Mouse (Mus musculus) right cerebral cortex, postnatal 14 days (tissue): ENCODE results near the gene Gm10031.

Experiments used
- DNase-seq: peaks from one replicate; pipeline ENCODE4 v3.0.0; 2022

Gene Gm10031

GRCm38 (mm10) chr1:156543999-156544398, 20.2 kb downstream of the Gm10031 start:
- DNase-seq, result no peak

DNA sequence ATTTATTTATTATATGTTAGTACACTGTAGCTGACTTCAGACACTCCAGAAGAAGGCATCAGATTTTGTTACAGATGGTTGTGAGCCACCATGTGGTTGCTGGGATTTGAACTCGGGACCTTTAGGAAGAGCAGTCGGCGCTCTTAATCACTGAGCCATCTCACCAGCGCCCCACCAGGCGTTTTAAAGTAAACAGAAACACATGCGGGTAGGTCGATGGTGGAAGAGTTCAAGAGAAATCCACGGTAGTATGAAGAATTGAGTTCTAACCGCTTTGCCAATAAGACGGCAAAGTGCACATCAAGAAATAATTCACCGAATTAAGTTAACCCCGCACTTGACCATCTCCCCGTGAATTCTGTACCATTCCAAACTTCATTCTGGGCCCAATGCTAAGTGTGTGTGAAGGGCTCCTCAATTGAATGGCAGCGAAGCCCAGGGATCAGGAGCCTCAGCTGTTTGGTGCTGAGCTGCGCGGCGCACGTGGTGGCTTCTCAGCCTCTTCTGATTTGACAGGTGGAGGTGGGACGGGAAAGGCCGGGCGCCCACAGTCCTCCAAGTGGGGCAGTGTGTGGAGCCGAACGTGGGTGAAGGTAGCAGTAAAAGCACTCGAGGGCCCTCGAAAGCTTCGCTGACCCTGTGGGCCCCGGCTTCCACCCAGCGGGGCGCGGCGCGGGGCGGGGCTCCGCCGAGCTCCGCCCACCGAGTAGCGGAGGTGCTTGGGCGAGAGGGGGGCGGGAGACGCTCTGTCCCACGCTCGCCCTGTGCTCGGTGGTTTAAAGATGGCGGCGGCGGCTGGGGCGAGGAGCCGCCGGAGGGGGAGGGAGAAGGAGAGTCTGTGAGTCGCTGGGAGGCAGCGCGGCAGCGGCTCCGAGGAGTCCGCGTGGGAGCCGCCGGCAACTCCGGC, 34.5 kb downstream of the Gm10031 start, which contains the start of gene Abl2:
Gene Abl2, plus strand, starts transcription at position 763 of the 907 bp plus-strand sequence.
- DNase-seq, result peak; percentile 86

DNA sequence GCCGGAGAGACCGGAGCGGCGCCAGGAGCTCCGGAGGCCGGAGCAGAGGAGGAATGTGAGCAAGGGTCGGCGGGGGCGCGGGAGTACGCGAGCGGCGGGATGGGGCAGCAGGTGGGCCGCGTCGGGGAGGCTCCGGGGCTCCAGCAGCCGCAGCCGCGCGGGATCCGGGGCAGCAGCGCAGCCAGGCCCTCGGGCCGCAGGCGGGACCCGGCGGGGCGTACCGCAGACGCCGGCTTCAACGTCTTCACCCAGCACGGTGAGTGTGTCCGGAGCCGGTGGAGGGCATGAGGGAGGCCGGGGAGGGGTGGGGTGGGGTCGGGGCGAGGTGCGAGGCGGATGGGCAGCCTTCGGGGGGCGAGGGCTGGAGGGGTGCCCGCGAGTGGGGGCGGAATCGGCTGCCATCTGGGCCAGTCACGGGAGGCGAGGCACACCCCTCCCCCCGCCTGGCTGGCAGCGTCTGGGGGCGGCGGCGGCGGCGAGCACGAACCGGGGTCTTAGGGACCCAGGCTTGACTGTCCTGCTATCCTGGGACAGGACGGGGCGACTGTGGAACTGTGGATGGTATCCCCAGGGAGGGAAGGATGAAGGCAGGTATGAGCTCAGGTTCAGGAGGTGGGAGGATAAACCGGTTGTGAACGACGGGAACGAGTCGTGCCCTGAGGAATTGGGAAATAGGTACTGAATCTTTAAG, 35.3 kb downstream of the Gm10031 start:
- peak; percentile 79 for DNase-seq

GRCm38 (mm10) chr1:156559641-156560020, 35.8 kb downstream of the Gm10031 start:
- no peak for DNase-seq

DNA sequence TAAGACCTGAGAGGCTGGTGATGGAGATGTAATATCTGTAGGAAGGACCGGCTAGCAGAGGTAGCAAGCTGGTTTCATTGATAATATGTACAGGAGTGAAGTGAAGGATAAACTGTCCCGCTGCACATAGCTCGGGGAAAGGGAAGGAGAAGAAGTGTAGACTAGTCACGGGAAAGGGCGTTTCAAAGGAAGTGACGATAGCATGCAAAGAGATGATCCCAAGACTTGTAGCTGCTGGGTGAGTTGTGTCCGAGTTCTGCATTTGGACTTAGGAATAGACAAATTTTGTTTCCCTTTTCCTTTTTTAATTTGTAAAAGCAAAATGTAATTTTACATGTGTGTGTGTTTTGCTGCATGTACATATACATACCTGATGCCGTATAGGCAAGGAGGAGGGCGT, 36.7 kb downstream of the Gm10031 start:
- no peak for DNase-seq

GRCm38 (mm10) chr1:156565328-156565727, 41.5 kb downstream of the Gm10031 start:
- DNase-seq, result no peak

DNA sequence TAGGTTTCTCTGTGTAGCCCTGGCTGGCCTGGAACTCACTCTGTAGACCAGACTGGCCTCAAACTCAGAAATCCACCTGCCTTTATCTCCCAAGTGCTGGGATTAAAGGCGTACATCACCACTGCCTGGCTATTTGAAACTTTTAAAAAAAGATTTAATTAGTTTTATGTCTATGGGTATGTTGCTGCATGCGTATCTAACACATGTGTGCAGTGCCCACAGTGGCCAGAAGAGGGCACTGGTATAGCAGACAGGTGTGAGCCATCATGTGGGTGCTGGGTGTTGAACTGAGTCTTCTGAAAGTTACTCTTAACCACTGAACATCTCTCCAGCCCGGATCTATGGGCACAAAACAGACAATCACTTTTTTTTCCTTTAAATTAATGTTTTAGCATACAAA, 42.3 kb downstream of the Gm10031 start:
- peak; percentile 26 for DNase-seq

DNA sequence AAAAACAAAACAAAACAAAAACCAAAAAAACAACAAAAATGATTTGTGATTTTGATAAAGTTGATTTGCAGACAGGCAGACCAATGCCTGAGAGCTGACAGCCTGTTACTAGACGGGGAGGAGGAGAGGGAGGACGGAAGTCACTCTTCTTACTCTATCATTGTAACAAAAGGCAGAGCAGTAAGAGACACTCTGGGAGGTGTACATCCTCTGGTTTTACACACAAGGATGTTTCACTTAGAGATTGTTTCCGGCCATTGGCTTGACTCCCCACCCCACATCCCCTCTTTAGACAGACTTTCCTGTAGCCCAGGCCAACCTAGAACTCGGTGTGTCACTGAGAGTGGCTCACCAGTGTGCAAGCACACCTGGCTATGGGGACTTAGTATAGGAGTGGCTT, 45.8 kb downstream of the Gm10031 start:
- DNase-seq, result no peak

DNA sequence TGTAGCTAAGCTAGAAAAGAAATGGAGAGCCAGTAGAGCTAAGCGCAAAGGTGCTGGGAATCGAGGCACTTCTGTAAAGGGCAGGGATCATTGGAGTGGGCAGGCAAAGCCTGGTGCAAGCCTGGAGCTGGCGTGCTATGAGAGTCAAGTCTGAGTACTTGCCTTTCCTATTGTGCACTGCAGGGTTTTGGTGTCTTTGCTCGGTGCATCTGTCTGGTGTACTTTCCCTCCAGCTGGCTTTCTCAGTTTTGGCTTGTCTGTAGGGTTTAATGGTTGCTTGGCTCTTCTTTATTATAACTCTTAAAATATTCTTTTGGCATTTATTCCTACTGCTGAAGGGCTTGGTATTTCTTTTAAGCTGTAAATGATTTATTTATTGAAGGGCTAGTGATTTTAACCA, 49.1 kb downstream of the Gm10031 start:
- DNase-seq, result no peak
